7 mouse cellular contexts compared by ENCODE assay signal in the genomic region with DNA sequence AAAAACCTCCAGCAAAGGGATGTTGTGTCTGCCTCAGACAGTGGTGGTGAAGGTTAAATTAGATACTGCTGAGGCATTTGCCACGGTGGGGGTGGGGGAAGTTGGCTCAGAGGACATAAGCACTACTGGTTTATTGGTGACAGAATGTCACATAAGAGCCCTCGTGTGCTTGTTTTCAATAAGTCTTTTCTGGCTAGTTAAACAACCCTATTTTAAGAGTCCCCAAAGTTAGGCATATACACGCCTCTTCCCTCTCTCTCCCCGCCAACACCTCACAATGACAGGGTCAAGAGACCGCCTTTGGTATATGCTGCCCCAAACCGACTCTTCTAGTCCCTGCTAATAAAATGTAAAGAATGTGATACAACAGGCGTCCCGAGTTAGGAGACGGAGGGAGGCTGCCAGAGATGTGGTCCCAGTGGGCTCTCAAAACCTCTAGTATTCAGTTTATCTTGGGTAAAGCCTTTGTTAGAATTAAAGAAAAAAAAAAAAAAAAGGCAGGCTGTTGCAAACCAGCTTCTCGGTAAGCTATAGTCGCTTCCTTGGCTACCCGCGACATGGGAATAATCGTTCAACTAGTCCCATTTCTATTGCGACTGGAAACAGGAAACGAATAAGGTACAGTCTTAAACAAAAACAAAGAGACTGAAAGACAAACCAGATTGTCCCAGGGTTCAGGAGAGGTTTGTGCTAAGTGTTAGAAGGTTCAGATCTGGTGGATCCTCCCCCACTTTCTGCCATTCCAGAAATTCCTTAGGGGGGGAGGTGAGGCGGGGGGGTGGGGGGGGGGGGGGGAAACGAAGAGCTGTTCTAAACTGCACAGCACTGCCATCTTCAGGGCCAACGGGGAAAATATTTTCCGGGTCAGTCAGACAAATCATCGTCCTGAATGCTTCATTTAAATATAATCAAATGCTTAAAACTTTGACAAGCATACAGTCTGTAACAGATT.
A peak's percentile ranks its signal among the peaks of the same experiment; 100 is the strongest.
DNase-seq lines count a peak whose midpoint lies in the region; ATAC-seq lines count a peak whose summit lies in the region.

No protein-coding gene starts in this region.

- peak; percentile 44 to 76 for DNase-seq in cerebellum, postnatal 4 days (ENCODE audit: low spot score in 2 of 2)
- DNase-seq in gastrocnemius, postnatal 25 days, result peak; percentile 37
- DNase-seq in left cerebral cortex, postnatal 14 days (ENCODE audit: low spot score in 2 of 2), result peak; percentile 56 to 75
- DNase-seq in skeletal muscle tissue, adult 2 months (ENCODE audit: low read depth, low spot score), result peak; percentile 64

- ATAC-seq in activated CD4-positive, CD25-positive, alpha-beta regulatory T cell, adult 4 months, result peak; percentile 49
- peak; percentile 57 for ATAC-seq in inflammation-experienced regulatory T-cells, adult 6 months
- peak; percentile 72 for ATAC-seq in megakaryocyte progenitor cell, adult 5-6 weeks (replicated peaks; ENCODE audit: poor library complexity)

- intact Hi-C loops in left cerebral cortex, postnatal 14 days (cut with DNase I), result loop anchor here (5.0 to 10.0 kb wide), 2 partner anchors 497 to 680 kb away; a partner anchor contains a TSS

Comparison
In these comparisons a context has a peak if more than half of its experiments do, and no peak if none do; other contexts are left out.
1. Peak in every context shown above with its lines: DNase-seq and ATAC-seq.